Mouse (Mus musculus) hindbrain, embryonic 16.5 days (tissue): Measurements from ENCODE around the gene Clptm1. TPM values are rescaled to one million over a fixed set of nuclear protein-coding genes. Genes with fewer than 3 reads are reported as not detected.

Experiments
- ATAC-seq: fragments of 200-750 bp; cut with Nextera tagmentation; 2 replicates; pipeline ENCODE4 v1.8.0; 2017; ENCODE audit warnings: moderate TSS enrichment, moderate library complexity
- H3K27ac ChIP-seq: fragments of 300-500 bp; sonication (generic); 2 replicates; pipeline ENCODE4 v1.5.1; 2014; ENCODE audit warnings: low read depth, mild to moderate bottlenecking, control low read depth, low read length, moderate library complexity
- H3K27me3 ChIP-seq: fragments of 300-500 bp; sonication (generic); replicated peaks from 2 replicates; pipeline ENCODE4 v1.6.1; 2014; ENCODE audit warnings: low read length; ENCODE audit not compliant: control insufficient read depth, insufficient read depth
- H3K36me3 ChIP-seq: fragments of 300-500 bp; sonication (generic); 2 replicates; pipeline ENCODE4 v1.6.1; 2014; ENCODE audit warnings: mild to moderate bottlenecking, low read length, moderate library complexity, mixed read lengths; ENCODE audit not compliant: control insufficient read depth, insufficient read depth
- H3K4me1 ChIP-seq: fragments of 300-500 bp; sonication (generic); 2 replicates; pipeline ENCODE4 v1.6.1; 2014; ENCODE audit warnings: low read depth, low read length; ENCODE audit not compliant: control insufficient read depth, insufficient read depth
- H3K4me2 ChIP-seq: fragments of 300-500 bp; sonication (generic); 2 replicates; pipeline ENCODE4 v1.6.1; 2014; ENCODE audit warnings: mild to moderate bottlenecking, low read length, control low read depth, moderate library complexity
- H3K4me3 ChIP-seq: fragments of 300-500 bp; sonication (generic); 2 replicates; pipeline ENCODE4 v1.5.1; 2014; ENCODE audit warnings: mild to moderate bottlenecking, low read length, control low read depth, moderate library complexity
- H3K9ac ChIP-seq: fragments of 300-500 bp; sonication (generic); 2 replicates; pipeline ENCODE4 v1.6.1; 2014; ENCODE audit warnings: low read depth, mild to moderate bottlenecking, control low read depth, low read length, moderate library complexity
- H3K9me3 ChIP-seq: fragments of 300-500 bp; sonication (generic); 2 replicates; pipeline ENCODE4 v1.6.1; 2014; ENCODE audit warnings: mild to moderate bottlenecking, low read length, moderate library complexity; ENCODE audit not compliant: control insufficient read depth
- WGBS: fragments of 180-500 bp; shearing (Covaris S2); extraction: QIAGEN DNeasy Blood & Tissue Kit; methylation state at CpG from one replicate; pipeline ENCODE4 v1.1.7; 2014; 5-methylcytosine and 5-hydroxymethylcytosine counted together
- polyA plus RNA-seq: library from polyadenylated mRNA; unstranded; fragments of >200 nt; fragmentation: Nextera tagmentation; extraction: Ambion mirVana; gene quantifications from 2 replicates; pipeline ENCODE4 v1.2.1, GENCODE M21; 2015

The Clptm1 gene
- 138 and 140 TPM in 2 replicates for polyA plus RNA-seq

GRCm38 (mm10) chr7:19664955-19665841 lies at the start of gene Clptm1:
Gene Clptm1, minus strand, starts transcription at chr7:19665033.
- Histone ChIP-seq H3K4me3 (peak within 1 kb of the TSS; percentile 95), H3K4me1 (peaks cover 19% of the 10 kb centered on the region), H3K4me2 (peak within 1 kb of the TSS; percentile 86), H3K9me3 (no peaks in the 10 kb centered on the region), H3K36me3 (no peaks in the 10 kb centered on the region), H3K9ac (peak within 1 kb of the TSS; percentile 96), H3K27me3 (no peaks in the 10 kb centered on the region), H3K27ac (peak within 1 kb of the TSS; percentile 88)
- peak; percentile 81 for ATAC-seq
- WGBS, result under 1% methylated on average over 63 of the region's 63 CpGs

GRCm38 (mm10) chr7:19713598-19713997 lies 48.8 kb upstream of the Clptm1 start:
- WGBS, result 96% methylated on average over 9 of the region's 9 CpGs
- Histone ChIP-seq H3K4me3 (no peak overlapping the region), H3K9ac (no peak overlapping the region), H3K4me2 (no peak overlapping the region), H3K4me1 (peaks cover 16% of the 10 kb centered on the region), H3K27ac (no peak overlapping the region), H3K36me3 (peaks cover 19% of the 10 kb centered on the region), H3K9me3 (no peaks in the 10 kb centered on the region), H3K27me3 (no peaks in the 10 kb centered on the region)
- ATAC-seq, result no peak

- peaks cover 16% of the 10 kb centered on the region for H3K4me1 ChIP-seq
- WGBS, result 48% methylated on average over 4 of the region's 4 CpGs
- H3K27me3 ChIP-seq, result no peaks in the 10 kb centered on the region
- no peak overlapping the region for H3K4me2 ChIP-seq
- H3K27ac ChIP-seq, result no peak overlapping the region
- ATAC-seq, result no peak
- H3K4me3 ChIP-seq, result no peak overlapping the region
- peaks cover 20% of the 10 kb centered on the region for H3K36me3 ChIP-seq
- no peaks in the 10 kb centered on the region for H3K9me3 ChIP-seq
- no peak overlapping the region for H3K9ac ChIP-seq
Observed at GRCm38 (mm10) chr7:19713196-19713595, 48.4 kb upstream of the Clptm1 start.

DNA sequence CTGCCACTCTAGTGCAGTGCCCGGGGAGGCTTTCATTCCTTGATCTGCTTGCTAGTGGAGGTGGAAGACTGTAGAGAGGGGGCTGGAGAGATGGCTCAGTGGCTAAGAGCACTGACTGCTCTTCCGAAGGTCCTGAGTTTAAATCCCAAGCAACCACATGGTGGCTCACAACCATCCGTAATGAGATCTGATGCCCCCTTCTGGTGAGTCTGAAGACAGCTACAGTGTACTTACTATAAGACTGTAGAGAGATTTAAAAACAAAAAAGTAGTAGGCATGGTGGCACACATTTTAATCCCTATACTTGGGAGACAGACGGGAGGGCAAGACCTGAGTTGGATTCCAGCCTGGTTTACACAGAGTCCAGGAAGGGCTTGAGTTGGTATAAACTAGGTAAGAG lies 47.6 kb upstream of the Clptm1 start:
- no peak overlapping the region for H3K9ac ChIP-seq
- WGBS, result 76% methylated on average over 4 of the region's 4 CpGs
- no peak for ATAC-seq
- no peak overlapping the region for H3K4me3 ChIP-seq
- H3K4me2 ChIP-seq, result no peak overlapping the region
- H3K9me3 ChIP-seq, result no peaks in the 10 kb centered on the region
- no peak overlapping the region for H3K27ac ChIP-seq
- peaks cover 24% of the 10 kb centered on the region for H3K36me3 ChIP-seq
- no peaks in the 10 kb centered on the region for H3K27me3 ChIP-seq
- peaks cover 16% of the 10 kb centered on the region for H3K4me1 ChIP-seq

DNA sequence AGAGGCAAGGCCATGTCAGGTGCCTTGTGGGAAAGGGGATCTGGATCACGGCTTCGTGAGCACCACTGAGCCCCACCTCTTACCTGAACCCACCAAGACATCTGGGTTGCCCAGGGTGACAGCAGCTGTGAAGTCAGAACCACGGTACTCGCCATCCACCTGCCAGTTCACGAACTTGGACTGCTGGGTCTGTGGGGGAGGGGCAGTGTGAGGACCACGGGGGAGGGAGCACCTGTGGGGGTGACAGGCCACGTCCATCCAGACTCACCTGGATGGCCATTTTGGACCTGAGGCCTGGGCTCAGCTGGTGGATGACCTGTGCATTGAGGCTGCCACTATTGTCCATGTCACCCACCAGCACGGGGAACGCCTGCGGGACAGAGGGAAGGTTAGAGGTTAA lies 45.8 kb upstream of the Clptm1 start:
- no peak for ATAC-seq
- peaks cover 11% of the 10 kb centered on the region for H3K4me1 ChIP-seq
- H3K36me3 ChIP-seq, result peaks cover 29% of the 10 kb centered on the region
- no peak overlapping the region for H3K9ac ChIP-seq
- WGBS, result 93% methylated on average over 10 of the region's 10 CpGs
- H3K4me3 ChIP-seq, result no peak overlapping the region
- H3K4me2 ChIP-seq, result no peak overlapping the region
- no peaks in the 10 kb centered on the region for H3K27me3 ChIP-seq
- H3K27ac ChIP-seq, result no peak overlapping the region
- H3K9me3 ChIP-seq, result no peaks in the 10 kb centered on the region

- peaks cover 3% of the 10 kb centered on the region; the same call in 1 of the 2 replicates for H3K4me1 ChIP-seq
- ATAC-seq, result no peak
- H3K9me3 ChIP-seq, result no peaks in the 10 kb centered on the region
- no peak overlapping the region for H3K9ac ChIP-seq
- H3K27ac ChIP-seq, result no peak overlapping the region
- H3K4me2 ChIP-seq, result no peak overlapping the region
- H3K36me3 ChIP-seq, result peaks cover 24% of the 10 kb centered on the region
- WGBS, result 98% methylated on average over 7 of the region's 7 CpGs
- H3K4me3 ChIP-seq, result no peak overlapping the region
- no peaks in the 10 kb centered on the region for H3K27me3 ChIP-seq
Observed at GRCm38 (mm10) chr7:19705271-19705670, 40.4 kb upstream of the Clptm1 start.

DNA sequence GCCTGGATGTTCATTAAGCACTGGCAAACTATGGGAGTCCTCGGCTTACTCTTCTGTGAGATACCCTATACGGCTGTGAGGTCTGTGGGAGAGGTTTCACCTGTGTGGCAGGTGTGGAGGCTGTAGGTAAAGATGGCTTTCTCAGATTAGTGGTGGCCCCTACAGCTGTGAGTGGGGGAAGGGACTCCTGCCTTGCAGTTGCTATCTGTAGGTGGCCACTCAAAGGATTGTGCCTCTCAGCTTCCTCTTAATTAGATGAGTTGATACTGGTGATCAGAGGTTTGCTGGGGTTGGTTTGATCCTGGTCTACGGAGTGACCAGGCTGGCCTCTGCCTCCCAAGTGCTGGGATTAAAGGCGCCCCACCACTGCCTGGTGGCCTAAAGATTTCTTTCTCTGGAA lies 39.6 kb upstream of the Clptm1 start:
- no peak for ATAC-seq
- Histone ChIP-seq H3K27ac (no peak overlapping the region), H3K27me3 (no peaks in the 10 kb centered on the region), H3K36me3 (peaks cover 19% of the 10 kb centered on the region), H3K4me2 (no peak overlapping the region), H3K4me1 (peaks cover 4% of the 10 kb centered on the region), H3K9me3 (no peaks in the 10 kb centered on the region), H3K4me3 (no peak overlapping the region), H3K9ac (no peak overlapping the region)
- WGBS, result 95% methylated on average over 4 of the region's 4 CpGs

- Histone ChIP-seq H3K4me2 (no peak overlapping the region), H3K36me3 (peaks cover 9% of the 10 kb centered on the region), H3K27me3 (no peaks in the 10 kb centered on the region), H3K27ac (no peak overlapping the region), H3K4me1 (peaks cover 19% of the 10 kb centered on the region), H3K4me3 (no peak overlapping the region), H3K9me3 (no peaks in the 10 kb centered on the region), H3K9ac (no peak overlapping the region)
- ATAC-seq, result no peak
- 94% methylated on average over 16 of the region's 16 CpGs for WGBS
Observed at GRCm38 (mm10) chr7:19702859-19703555, 38.2 kb upstream of the Clptm1 start.

- peak overlapping the region; percentile 31; the same call in 1 of the 2 replicates for H3K9ac ChIP-seq
- H3K4me2 ChIP-seq, result no peak overlapping the region
- peak; percentile 51 for ATAC-seq
- H3K27ac ChIP-seq, result peak overlapping the region; percentile 54
- no peaks in the 10 kb centered on the region for H3K27me3 ChIP-seq
- peaks cover 19% of the 10 kb centered on the region for H3K4me1 ChIP-seq
- 27% methylated on average over 22 of the region's 22 CpGs for WGBS
- H3K4me3 ChIP-seq, result no peak overlapping the region
- no peaks in the 10 kb centered on the region for H3K9me3 ChIP-seq
- H3K36me3 ChIP-seq, result peaks cover 5% of the 10 kb centered on the region
Observed at GRCm38 (mm10) chr7:19701069-19701761, 36.4 kb upstream of the Clptm1 start.
